Mouse (Mus musculus) CD4-positive helper T cell, adult 2 months (primary cell): ENCODE measurements around the gene Ndst2.

Experiments
- DNase-seq: peaks from one replicate; pipeline ENCODE4 v3.0.0-alpha.2; 2012; ENCODE audit warnings: low read depth, missing footprints, low spot score

The Ndst2 gene

GRCm38 (mm10) chr14:20700362-20700761, 34.0 kb downstream of the Ndst2 start:
- DNase-seq, result no peak

GRCm38 (mm10) chr14:20698515-20698914, 35.8 kb downstream of the Ndst2 start:
- no peak for DNase-seq

- DNase-seq, result peak; percentile 49
Measured at GRCm38 (mm10) chr14:20696986-20697385, 37.4 kb downstream of the Ndst2 start.

- peak; percentile 21 for DNase-seq
Measured at GRCm38 (mm10) chr14:20695761-20696520, 38.4 kb downstream of the Ndst2 start.

GRCm38 (mm10) chr14:20694884-20695760, 39.2 kb downstream of the Ndst2 start, which contains the start of gene Fut11:
TSS of gene Fut11 (plus strand) at chr14:20694968.
- DNase-seq, result peak; percentile 95

GRCm38 (mm10) chr14:20694185-20694883, 40.0 kb downstream of the Ndst2 start:
- peak; percentile 25 for DNase-seq

GRCm38 (mm10) chr14:20693589-20694101, 40.7 kb downstream of the Ndst2 start:
- no peak for DNase-seq

- DNase-seq, result no peak
Measured at GRCm38 (mm10) chr14:20691772-20692171, 42.6 kb downstream of the Ndst2 start.

GRCm38 (mm10) chr14:20689009-20689408, 45.4 kb downstream of the Ndst2 start:
- peak; percentile 19 for DNase-seq

GRCm38 (mm10) chr14:20686576-20686975, 47.8 kb downstream of the Ndst2 start:
- DNase-seq, result no peak

GRCm38 (mm10) chr14:20682498-20682897, 51.9 kb downstream of the Ndst2 start:
- DNase-seq, result peak; percentile 90

- no peak for DNase-seq
Measured at GRCm38 (mm10) chr14:20681742-20682141, 52.6 kb downstream of the Ndst2 start.

GRCm38 (mm10) chr14:20677906-20678305, 56.5 kb downstream of the Ndst2 start:
- no peak for DNase-seq

- DNase-seq, result peak; percentile 97
Measured at GRCm38 (mm10) chr14:20674064-20674833, 60.1 kb downstream of the Ndst2 start, which contains the start of gene Sec24c. TSS of gene Sec24c (plus strand) at chr14:20674308.

GRCm38 (mm10) chr14:20673735-20674063, 60.7 kb downstream of the Ndst2 start:
- DNase-seq, result no peak
